Comparison of ENCODE assay signal across 7 mouse cellular contexts in the genomic region with DNA sequence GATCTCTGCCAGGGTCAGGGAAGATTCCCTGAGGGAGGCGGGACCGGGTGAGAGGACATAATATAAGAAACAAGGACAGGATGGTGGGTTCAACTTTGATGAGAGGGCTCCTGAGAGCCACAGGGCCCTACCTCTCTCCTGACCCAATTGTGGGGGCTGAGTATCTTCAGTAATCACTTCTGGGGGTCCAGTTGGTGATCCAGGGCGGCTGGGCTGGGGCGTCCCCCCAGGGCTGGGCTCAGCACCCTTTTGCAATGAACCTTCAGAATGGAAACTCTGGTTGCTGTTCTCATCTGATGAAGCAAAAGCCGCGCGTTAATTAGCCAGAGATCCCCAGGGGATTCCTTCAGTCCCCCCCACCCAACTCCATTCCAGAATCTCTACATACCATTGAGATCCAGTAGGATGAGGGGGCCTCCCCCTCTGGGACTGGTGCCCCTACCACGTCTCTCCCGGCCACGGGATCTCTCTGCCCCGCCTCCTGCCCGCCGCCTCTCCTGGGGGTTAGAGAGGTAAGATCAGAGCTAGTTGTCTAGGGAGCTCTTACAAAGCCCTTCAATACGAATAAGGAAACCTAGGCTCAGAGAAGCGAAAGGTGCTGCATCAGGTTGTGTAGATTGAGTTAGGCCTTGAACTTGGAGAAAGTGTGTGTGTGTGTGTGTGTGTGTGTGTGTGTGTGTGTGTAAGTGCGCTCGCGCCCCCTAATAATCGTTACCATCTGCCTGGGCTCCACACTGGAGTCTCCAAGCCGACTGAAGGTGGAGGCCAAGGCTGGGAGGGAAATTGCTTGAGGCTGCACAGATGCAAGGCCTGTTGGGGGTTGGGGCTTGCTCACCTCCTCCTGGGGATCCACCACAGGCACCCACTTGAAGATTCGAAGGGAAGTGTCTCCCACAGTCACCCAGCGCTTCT. TPM values are rescaled to one million over a fixed set of nuclear protein-coding genes. Genes with fewer than 3 reads are reported as not detected.
DNase-seq lines count a peak whose midpoint lies in the region; ATAC-seq and TF ChIP-seq lines count a peak whose summit lies in the region.

No protein-coding gene starts in this region.

- peak overlapping the region; percentile 94 for H3K27ac ChIP-seq in forebrain, embryonic 15.5 days (replicated peaks)
- peak overlapping the region; percentile 99 for H3K27ac ChIP-seq in limb, embryonic 15.5 days
- H3K27ac ChIP-seq in stomach, embryonic 14.5 days (ENCODE audit: low read length), result peak overlapping the region; percentile 99

- no peaks in the 10 kb centered on the region for H3K27me3 ChIP-seq in forebrain, embryonic 15.5 days
- H3K27me3 ChIP-seq in limb, embryonic 15.5 days, result no peaks in the 10 kb centered on the region
- H3K27me3 ChIP-seq in stomach, embryonic 14.5 days (ENCODE audit: control insufficient read depth, insufficient read depth, low read length), result no peaks in the 10 kb centered on the region

- peaks cover 12% of the 10 kb centered on the region; the same call in 1 of the 2 replicates for H3K36me3 ChIP-seq in forebrain, embryonic 15.5 days
- H3K36me3 ChIP-seq in limb, embryonic 15.5 days, result peaks cover 45% of the 10 kb centered on the region
- peaks cover 23% of the 10 kb centered on the region for H3K36me3 ChIP-seq in stomach, embryonic 14.5 days (ENCODE audit: control insufficient read depth, insufficient read depth, low read length)

- no peak for TF ChIP-seq POLR2A in lung, adult 2 months (IDR thresholded peaks at IDR 0.05; ENCODE audit: borderline replicate concordance, extremely low read depth, low read depth, low read length)

- peaks cover 3% of the 10 kb centered on the region for H3K4me1 ChIP-seq in lung, adult 2 months (ENCODE audit: control insufficient read depth, insufficient read depth, low read length)
- peaks cover 25% of the 10 kb centered on the region for H3K4me1 ChIP-seq in forebrain, embryonic 15.5 days
- H3K4me1 ChIP-seq in limb, embryonic 15.5 days, result peaks cover 49% of the 10 kb centered on the region
- H3K4me1 ChIP-seq in stomach, embryonic 14.5 days (ENCODE audit: control insufficient read depth, insufficient read depth, low read length), result peaks cover 24% of the 10 kb centered on the region

- peak overlapping the region; percentile 64 for H3K4me3 ChIP-seq in lung, adult 2 months (replicated peaks; ENCODE audit: extremely low read depth, low read depth, low read length)
- H3K4me3 ChIP-seq in forebrain, embryonic 15.5 days, result peak overlapping the region; percentile 74
- peak overlapping the region; percentile 80 for H3K4me3 ChIP-seq in limb, embryonic 15.5 days
- peak overlapping the region; percentile 71 for H3K4me3 ChIP-seq in stomach, embryonic 14.5 days (ENCODE audit: low read depth, low read length)

- H3K9me3 ChIP-seq in forebrain, embryonic 15.5 days, result no peaks in the 10 kb centered on the region
- no peaks in the 10 kb centered on the region for H3K9me3 ChIP-seq in limb, embryonic 15.5 days
- no peaks in the 10 kb centered on the region for H3K9me3 ChIP-seq in stomach, embryonic 14.5 days (ENCODE audit: control insufficient read depth, low read depth, low read length)

- H3K9ac ChIP-seq in forebrain, embryonic 15.5 days (replicated peaks), result peak overlapping the region; percentile 90
- H3K9ac ChIP-seq in limb, embryonic 15.5 days, result peak overlapping the region; percentile 83
- H3K9ac ChIP-seq in stomach, embryonic 14.5 days (replicated peaks; ENCODE audit: low read depth, low read length), result peak overlapping the region; percentile 81; the same call in 1 of the 2 replicates

- peak overlapping the region; percentile 52 for H3K4me2 ChIP-seq in forebrain, embryonic 15.5 days (replicated peaks)
- peak overlapping the region; percentile 82 for H3K4me2 ChIP-seq in limb, embryonic 15.5 days
- peak overlapping the region; percentile 74 for H3K4me2 ChIP-seq in stomach, embryonic 14.5 days (replicated peaks; ENCODE audit: low read depth, low read length)

- TF ChIP-seq CTCF in lung, adult 2 months (IDR thresholded peaks at IDR 0.05; ENCODE audit: insufficient read depth, low read length), result no peak

- WGBS in lung, adult 2 months, result 46% methylated on average over 22 of the region's 22 CpGs
- WGBS in forebrain, embryonic 15.5 days, result 26% methylated on average over 22 of the region's 22 CpGs
- 14% methylated on average over 22 of the region's 22 CpGs for WGBS in limb, embryonic 15.5 days
- WGBS in stomach, embryonic 14.5 days, result 24% methylated on average over 22 of the region's 22 CpGs

- DNase-seq in lung, adult 2 months, result no peak
- no peak for DNase-seq in lung, adult 18-20 months
- DNase-seq in brain, adult 2 months (ENCODE audit: low read depth, low spot score), result peak; percentile 53
- no peak for DNase-seq in right cerebral cortex, postnatal 25 days

- ATAC-seq in forebrain, embryonic 15.5 days (replicated peaks), result no peak
- no peak for ATAC-seq in limb, embryonic 15.5 days (ENCODE audit: insufficient number of reproducible peaks, low FRiP score, low TSS enrichment, low read depth)
- ATAC-seq in stomach, embryonic 14.5 days (ENCODE audit: insufficient number of reproducible peaks, insufficient read depth, low FRiP score, low read depth), result no peak

RNA-seq across cellular contexts. Expression of a gene that starts 1.4 kb away (rescaled TPM):
- polyA plus RNA-seq in lung, adult 2 months (2012; rRNA removed), result 22.0 and 26.8 TPM in 2 replicates
- polyA plus RNA-seq in forebrain, embryonic 15.5 days (2015; fragmentation: Nextera tagmentation; extraction: Ambion mirVana), result 43.1 and 47.9 TPM in 2 replicates
- 81.1 and 90.5 TPM in 2 replicates for polyA plus RNA-seq in limb, embryonic 15.5 days (2015; fragmentation: Nextera tagmentation; extraction: Ambion mirVana)
- polyA plus RNA-seq in stomach, embryonic 14.5 days (2014; fragmentation: Nextera tagmentation; extraction: Ambion mirVana), result 57.8 and 65.2 TPM in 2 replicates

RNA-seq across cellular contexts. Expression of a gene that starts 5.2 kb away (rescaled TPM):
- polyA plus RNA-seq in lung, adult 2 months (2012; rRNA removed), result 20.1 and 21.1 TPM in 2 replicates
- 3.8 and 5.8 TPM in 2 replicates for polyA plus RNA-seq in forebrain, embryonic 15.5 days (2015; fragmentation: Nextera tagmentation; extraction: Ambion mirVana)
- polyA plus RNA-seq in limb, embryonic 15.5 days (2015; fragmentation: Nextera tagmentation; extraction: Ambion mirVana), result 25.3 and 28.7 TPM in 2 replicates
- 20.1 and 22.1 TPM in 2 replicates for polyA plus RNA-seq in stomach, embryonic 14.5 days (2014; fragmentation: Nextera tagmentation; extraction: Ambion mirVana)

RNA-seq across cellular contexts. Expression of a gene that starts 24.7 kb away (rescaled TPM):
- not detected in 2 replicates for polyA plus RNA-seq in lung, adult 2 months (2012; rRNA removed)
- polyA plus RNA-seq in forebrain, embryonic 15.5 days (2015; fragmentation: Nextera tagmentation; extraction: Ambion mirVana), result 0.10 and 0.19 TPM in 2 replicates
- 0.19 and 0.44 TPM in 2 replicates for polyA plus RNA-seq in limb, embryonic 15.5 days (2015; fragmentation: Nextera tagmentation; extraction: Ambion mirVana)
- 0.32 and 0.66 TPM in 2 replicates for polyA plus RNA-seq in stomach, embryonic 14.5 days (2014; fragmentation: Nextera tagmentation; extraction: Ambion mirVana)

RNA-seq across cellular contexts. Expression of a gene that starts 37.0 kb away (rescaled TPM):
- polyA plus RNA-seq in lung, adult 2 months (2012; rRNA removed), result 25.9 and 27.3 TPM in 2 replicates
- polyA plus RNA-seq in forebrain, embryonic 15.5 days (2015; fragmentation: Nextera tagmentation; extraction: Ambion mirVana), result 9.4 and 10.5 TPM in 2 replicates
- polyA plus RNA-seq in limb, embryonic 15.5 days (2015; fragmentation: Nextera tagmentation; extraction: Ambion mirVana), result 4.3 and 4.4 TPM in 2 replicates
- 3.9 and 6.2 TPM in 2 replicates for polyA plus RNA-seq in stomach, embryonic 14.5 days (2014; fragmentation: Nextera tagmentation; extraction: Ambion mirVana)
